Mouse (Mus musculus) forebrain, postnatal 0 days (tissue): ENCODE results near the gene Lpar1. TPM values are rescaled to one million over a fixed set of nuclear protein-coding genes. Genes with fewer than 3 reads are reported as not detected.

Experiments used
- ATAC-seq: fragments of 200-750 bp; cut with Nextera tagmentation; 2 replicates; pipeline ENCODE4 v1.8.0; 2017; ENCODE audit warnings: mild to moderate bottlenecking, moderate library complexity
- DNase-seq: peaks from one replicate; pipeline ENCODE4 v3.0.0-alpha.2; 2015
- H3K27ac ChIP-seq: fragments of 300-500 bp; sonication (generic); 2 replicates; pipeline ENCODE4 v1.5.1; 2014; ENCODE audit warnings: low read depth, mild to moderate bottlenecking, antibody characterized with exemption, low read length, moderate library complexity, mixed read lengths
- H3K27me3 ChIP-seq: fragments of 300-500 bp; sonication (generic); 2 replicates; pipeline ENCODE4 v1.6.1; 2014; ENCODE audit warnings: mild to moderate bottlenecking, low read length, mixed read lengths; ENCODE audit not compliant: insufficient read depth
- H3K36me3 ChIP-seq: fragments of 300-500 bp; sonication (generic); 2 replicates; pipeline ENCODE4 v1.6.1; 2014; ENCODE audit warnings: mild to moderate bottlenecking, moderate library complexity; ENCODE audit not compliant: insufficient read depth
- H3K4me1 ChIP-seq: fragments of 300-500 bp; sonication (generic); 2 replicates; pipeline ENCODE4 v1.6.1; 2014; ENCODE audit warnings: antibody characterized with exemption; ENCODE audit not compliant: insufficient read depth
- H3K4me2 ChIP-seq: fragments of 300-500 bp; sonication (generic); 2 replicates; pipeline ENCODE4 v1.6.1; 2014; ENCODE audit warnings: low read depth, mild to moderate bottlenecking, moderate library complexity
- H3K4me3 ChIP-seq: fragments of 300-500 bp; sonication (generic); 2 replicates; pipeline ENCODE4 v1.5.1; 2014; ENCODE audit warnings: low read depth, low read length, mixed read lengths
- H3K9ac ChIP-seq: fragments of 300-500 bp; sonication (generic); 2 replicates; pipeline ENCODE4 v1.6.1; 2014; ENCODE audit warnings: mild to moderate bottlenecking
- H3K9me3 ChIP-seq: fragments of 300-500 bp; sonication (generic); 2 replicates; pipeline ENCODE4 v1.6.1; 2016; ENCODE audit warnings: low read length
- CTCF ChIP-seq: sonication (generic); IDR thresholded peaks from 2 replicates; pipeline ENCODE4 v1.5.1; 2016; ENCODE audit warnings: antibody characterized with exemption, control low read depth, low read depth
- WGBS: fragments of 180-500 bp; shearing (Covaris S2); extraction: QIAGEN DNeasy Blood & Tissue Kit; methylation state at CpG from one replicate; pipeline ENCODE4 v1.1.7; 2014; 5-methylcytosine and 5-hydroxymethylcytosine counted together
- polyA plus RNA-seq: library from polyadenylated mRNA; unstranded; fragments of >200 nt; fragmentation: Nextera tagmentation; extraction: Ambion mirVana; gene quantifications from 2 replicates; pipeline ENCODE4 v1.2.1, GENCODE M21; 2015
- total RNA-seq: library from RNA; depleted of rRNA; stranded (reverse); fragments of >200 nt; gene quantifications from 2 replicates; pipeline ENCODE4 v1.2.3, GENCODE M21; 2014

Lpar1 gene
- total and polyA plus RNA-seq, 2 experiments from 2014 or later: 17.3 to 26.2 TPM

DNA sequence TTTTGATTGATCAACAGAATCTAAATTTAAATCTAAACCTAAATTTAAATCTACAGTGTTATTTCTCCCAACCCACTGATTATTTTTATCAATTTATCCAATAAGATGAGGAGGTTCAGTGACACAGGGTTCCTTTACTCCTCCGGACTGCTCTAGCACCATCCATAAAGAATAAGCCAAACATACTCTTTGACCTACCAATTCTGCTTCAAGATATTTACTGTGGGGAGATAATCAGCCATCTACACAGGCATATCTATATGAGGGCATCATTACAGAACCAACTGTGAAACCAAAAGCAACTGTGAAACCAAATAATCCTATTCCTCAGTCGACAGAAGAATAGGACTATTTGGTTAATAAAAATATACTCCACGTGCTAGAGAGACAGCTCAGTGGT lies 25.8 kb downstream of the Lpar1 start:
- DNase-seq (no peak), ATAC-seq (no peak)
- no peak for TF ChIP-seq CTCF
- WGBS: 92% methylated on average over 3 of the region's 3 CpGs
- H3K9ac ChIP-seq: no peak overlapping the region
- H3K4me1 ChIP-seq: no peaks in the 10 kb centered on the region
- no peaks in the 10 kb centered on the region for H3K9me3 ChIP-seq
- no peak overlapping the region for H3K27ac ChIP-seq
- no peak overlapping the region for H3K4me3 ChIP-seq
- H3K36me3 ChIP-seq: no peaks in the 10 kb centered on the region
- H3K4me2 ChIP-seq: no peak overlapping the region
- H3K27me3 ChIP-seq: no peaks in the 10 kb centered on the region

DNA sequence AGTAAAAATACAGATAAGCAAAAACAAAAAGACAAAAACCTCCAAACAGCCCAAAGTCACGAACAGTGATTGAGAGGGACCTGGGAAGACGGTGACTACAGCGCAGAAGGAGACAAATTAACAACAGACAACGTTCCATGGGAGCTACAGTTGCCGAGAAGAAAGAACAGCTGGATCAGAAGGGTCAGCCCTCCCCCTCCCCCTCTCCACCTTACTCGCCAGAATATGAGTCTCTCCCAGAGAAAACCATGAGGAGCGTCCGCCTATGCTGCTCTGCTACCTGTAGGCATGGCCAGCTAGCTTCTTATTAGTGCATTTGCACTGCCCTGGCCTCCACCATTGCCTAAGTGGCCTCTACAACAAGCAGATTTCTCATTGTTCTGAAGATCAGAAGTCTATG lies 32.6 kb downstream of the Lpar1 start:
- Histone ChIP-seq H3K36me3 (no peaks in the 10 kb centered on the region), H3K9me3 (no peaks in the 10 kb centered on the region), H3K4me1 (no peaks in the 10 kb centered on the region), H3K27me3 (no peaks in the 10 kb centered on the region), H3K4me3 (no peak overlapping the region), H3K27ac (no peak overlapping the region), H3K4me2 (no peak overlapping the region), H3K9ac (no peak overlapping the region)
- WGBS: 80% methylated on average over 8 of the region's 8 CpGs
- no peak for TF ChIP-seq CTCF
- DNase-seq (no peak), ATAC-seq (no peak)

DNA sequence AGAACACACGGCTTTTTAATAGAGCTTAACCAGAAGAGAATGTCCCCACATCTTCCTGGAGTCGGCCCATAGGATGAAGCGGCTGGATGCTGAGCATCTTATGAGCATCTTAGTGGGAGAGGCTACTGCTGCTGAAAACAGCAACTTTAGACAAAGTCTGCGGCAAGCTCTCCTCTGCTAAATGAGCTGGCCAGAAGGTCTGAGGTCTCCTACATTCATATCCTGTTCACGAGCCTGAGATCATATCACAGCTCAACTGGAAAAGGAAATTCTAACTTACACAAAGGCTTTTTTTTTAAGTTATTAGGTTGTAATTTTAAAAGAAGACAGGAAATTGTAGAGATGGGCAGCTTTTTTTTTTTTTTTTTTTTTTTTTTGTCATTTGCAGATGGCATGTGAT lies 33.2 kb downstream of the Lpar1 start:
- no peaks in the 10 kb centered on the region for H3K4me1 ChIP-seq
- H3K36me3 ChIP-seq: no peaks in the 10 kb centered on the region
- no peak overlapping the region for H3K4me3 ChIP-seq
- H3K27ac ChIP-seq: no peak overlapping the region
- DNase-seq: no peak
- H3K9me3 ChIP-seq: no peaks in the 10 kb centered on the region
- 85% methylated on average over 5 of the region's 5 CpGs for WGBS
- TF ChIP-seq CTCF: no peak
- no peak overlapping the region for H3K9ac ChIP-seq
- no peak overlapping the region for H3K4me2 ChIP-seq
- no peaks in the 10 kb centered on the region for H3K27me3 ChIP-seq
- ATAC-seq: no peak

DNA sequence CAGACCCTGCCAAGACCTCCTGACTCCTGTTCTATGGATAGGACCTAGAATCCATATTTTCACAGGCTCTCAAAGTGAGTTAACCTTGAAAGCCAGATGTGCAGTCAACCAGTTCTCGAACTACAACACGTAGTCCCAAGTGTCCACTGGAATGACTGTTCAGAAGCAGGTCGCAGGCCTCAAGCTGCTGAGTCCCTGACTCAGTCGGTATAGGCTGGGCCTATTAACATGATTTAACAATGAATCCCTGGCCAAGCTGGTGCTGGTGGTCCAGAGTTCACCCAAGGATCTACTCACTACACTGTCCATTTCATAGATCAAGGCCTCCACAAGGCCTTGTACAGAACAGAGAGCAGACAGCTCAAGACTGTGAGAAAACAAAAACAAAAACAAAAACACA lies 33.8 kb downstream of the Lpar1 start:
- DNase-seq: no peak
- Histone ChIP-seq H3K27me3 (no peaks in the 10 kb centered on the region), H3K4me1 (no peaks in the 10 kb centered on the region), H3K9me3 (no peaks in the 10 kb centered on the region), H3K27ac (no peak overlapping the region), H3K9ac (no peak overlapping the region), H3K4me3 (no peak overlapping the region), H3K36me3 (no peaks in the 10 kb centered on the region), H3K4me2 (no peak overlapping the region)
- no peak for TF ChIP-seq CTCF
- WGBS: 90% methylated on average over 4 of the region's 4 CpGs
- no peak for ATAC-seq

DNA sequence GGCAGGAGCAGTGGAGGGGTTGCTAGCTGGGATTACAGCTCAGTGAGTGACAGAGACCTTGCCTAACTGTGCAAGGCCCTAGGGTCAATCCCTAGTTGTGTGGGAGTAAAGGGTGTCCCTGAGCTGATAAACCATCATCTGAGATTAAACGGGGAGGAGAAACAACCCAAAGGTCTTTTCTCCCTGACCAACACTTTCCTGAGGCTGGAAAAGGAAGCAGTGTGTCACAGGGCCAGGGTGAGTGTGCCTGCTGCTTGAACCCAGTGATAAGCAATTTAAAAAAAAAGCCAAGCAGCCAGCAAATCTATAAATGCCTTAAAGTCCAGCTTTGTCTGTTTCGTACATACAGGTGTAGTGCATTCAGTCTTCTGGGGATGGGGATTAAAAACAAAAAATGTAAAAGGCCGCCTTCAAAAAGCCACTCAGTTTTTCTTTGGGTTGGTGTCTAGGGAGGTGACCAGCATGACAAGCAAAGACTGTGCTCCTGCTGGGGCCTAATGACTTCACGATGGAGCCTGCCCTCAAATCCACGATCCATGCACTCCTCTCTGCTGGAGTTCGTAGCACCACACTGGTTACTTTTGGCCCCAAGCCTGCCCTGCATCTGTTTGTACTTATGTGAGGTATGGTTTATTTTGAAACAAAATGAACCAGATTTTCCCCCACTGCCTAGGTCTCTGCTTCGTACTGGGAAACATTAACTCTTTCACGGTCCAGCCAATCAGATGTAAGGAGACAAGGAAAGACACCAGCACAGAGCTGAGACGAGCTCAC lies 35.3 kb downstream of the Lpar1 start:
- Histone ChIP-seq H3K4me2 (no peak overlapping the region), H3K4me1 (no peaks in the 10 kb centered on the region), H3K9ac (no peak overlapping the region), H3K4me3 (no peak overlapping the region), H3K27me3 (no peaks in the 10 kb centered on the region), H3K36me3 (no peaks in the 10 kb centered on the region), H3K27ac (no peak overlapping the region), H3K9me3 (no peaks in the 10 kb centered on the region)
- ATAC-seq (no peak), DNase-seq (no peak)
- 47% methylated on average over 9 of the region's 9 CpGs for WGBS
- TF ChIP-seq CTCF: no peak

DNA sequence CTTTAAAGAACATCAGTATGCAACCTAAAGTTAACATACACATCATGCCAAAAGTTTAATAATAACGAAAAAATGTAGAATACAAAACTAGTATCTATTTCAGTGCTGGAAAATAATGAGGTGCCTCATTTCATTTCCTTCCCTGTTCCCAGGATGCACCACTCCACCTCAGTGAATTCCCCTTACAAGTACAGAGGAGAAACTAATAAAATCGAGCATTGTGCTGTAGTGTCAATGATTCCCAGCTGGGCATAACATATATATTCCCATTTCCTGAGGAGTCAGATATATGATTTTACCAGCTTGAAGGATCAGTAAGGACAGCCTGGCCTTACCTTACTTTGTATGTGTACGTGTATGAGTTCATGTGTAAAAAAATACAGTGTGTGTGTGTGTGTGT lies 36.9 kb downstream of the Lpar1 start:
- no peaks in the 10 kb centered on the region for H3K36me3 ChIP-seq
- TF ChIP-seq CTCF: no peak
- no peak for DNase-seq
- H3K4me1 ChIP-seq: no peaks in the 10 kb centered on the region
- 86% methylated on average over 3 of the region's 3 CpGs for WGBS
- H3K27ac ChIP-seq: no peak overlapping the region
- H3K9ac ChIP-seq: no peak overlapping the region
- H3K4me2 ChIP-seq: no peak overlapping the region
- H3K27me3 ChIP-seq: no peaks in the 10 kb centered on the region
- no peak for ATAC-seq
- H3K9me3 ChIP-seq: no peaks in the 10 kb centered on the region
- no peak overlapping the region for H3K4me3 ChIP-seq

DNA sequence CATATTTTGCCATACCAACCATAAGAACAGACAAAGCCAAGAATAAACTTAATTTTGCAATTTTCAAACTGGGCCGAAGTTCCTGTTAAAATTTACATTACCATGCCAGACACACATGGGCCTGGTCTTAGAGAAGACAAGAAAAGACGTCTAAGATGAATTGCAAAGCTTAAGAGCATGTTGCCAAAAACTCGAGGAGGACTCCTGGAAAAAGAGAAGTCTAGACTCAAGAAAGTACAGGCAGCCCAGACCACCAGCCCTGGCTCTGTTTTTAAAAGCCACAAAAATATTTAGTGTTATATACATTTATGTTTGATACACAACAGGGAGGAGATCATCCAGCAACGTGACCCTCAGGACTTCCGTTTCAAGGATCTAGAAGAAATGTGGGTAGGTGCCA lies 37.5 kb downstream of the Lpar1 start:
- no peak for DNase-seq
- no peak for TF ChIP-seq CTCF

DNA sequence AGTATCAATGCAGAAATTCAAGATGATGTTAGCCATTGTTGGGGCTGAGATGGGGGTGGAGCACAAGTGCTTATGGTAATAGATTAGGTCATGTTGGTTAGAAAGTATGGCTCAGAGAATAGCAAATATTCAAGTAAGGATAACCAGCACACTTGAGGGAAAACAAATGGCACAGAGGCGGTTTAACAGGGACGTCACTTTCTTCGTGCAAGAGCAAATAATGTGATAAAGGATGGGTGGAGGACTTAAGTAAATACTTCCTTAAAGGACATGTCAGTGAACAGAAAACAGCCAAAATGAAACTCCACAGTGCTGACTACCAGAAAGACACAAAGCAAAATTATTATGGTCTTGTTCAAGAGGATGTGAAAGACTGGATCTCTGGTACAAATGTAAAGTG lies 42.1 kb downstream of the Lpar1 start:
- H3K4me1 ChIP-seq: peaks cover 4% of the 10 kb centered on the region
- no peak overlapping the region for H3K27ac ChIP-seq
- H3K9ac ChIP-seq: no peak overlapping the region
- no peak for DNase-seq
- no peak overlapping the region for H3K4me2 ChIP-seq
- TF ChIP-seq CTCF: no peak
- H3K36me3 ChIP-seq: no peaks in the 10 kb centered on the region
- H3K27me3 ChIP-seq: no peaks in the 10 kb centered on the region
- 93% methylated on average over 3 of the region's 3 CpGs for WGBS
- H3K9me3 ChIP-seq: no peaks in the 10 kb centered on the region
- ATAC-seq: no peak
- no peak overlapping the region for H3K4me3 ChIP-seq

More for the DNA sequence above, 37.5 kb downstream of the Lpar1 start:
- no peaks in the 10 kb centered on the region for H3K36me3 ChIP-seq
- H3K4me3 ChIP-seq: no peak overlapping the region
- no peak overlapping the region for H3K4me2 ChIP-seq
- H3K27ac ChIP-seq: no peak overlapping the region
- no peaks in the 10 kb centered on the region for H3K27me3 ChIP-seq
- no peaks in the 10 kb centered on the region for H3K4me1 ChIP-seq
- 83% methylated on average over 5 of the region's 5 CpGs for WGBS
- ATAC-seq: no peak
- no peaks in the 10 kb centered on the region for H3K9me3 ChIP-seq
- no peak overlapping the region for H3K9ac ChIP-seq
